Mouse (Mus musculus): ENCODE measurements around the gene Olfr1347.
"Not testable (repeated sequence)": the region's sequence is repeated elsewhere in the genome, so short reads cannot be mapped to it uniquely, and the experiment has no call there.

Olfr1347 gene

DNA sequence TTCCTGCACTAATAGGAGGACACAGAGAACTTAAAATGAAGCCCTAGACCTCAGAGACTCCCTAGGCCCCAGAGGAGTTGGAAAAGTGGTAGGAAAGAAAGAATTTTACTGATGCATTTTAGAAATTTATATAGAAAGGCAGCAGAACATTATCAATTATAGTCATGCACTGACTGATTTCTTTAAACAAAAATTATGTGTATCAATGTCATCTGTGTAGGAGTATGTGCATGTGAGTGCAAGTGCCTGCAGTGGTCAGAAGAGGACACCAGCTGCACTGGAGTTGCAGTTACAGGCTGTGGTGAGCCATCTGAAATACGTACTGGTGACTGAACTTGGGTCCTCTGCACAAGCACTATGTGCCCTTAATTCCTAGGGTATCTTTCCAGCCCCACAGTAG is at the start of gene Olfr1347:
Gene Olfr1347, minus strand, starts transcription at position 101 of the 400 bp plus-strand sequence.
- no peak for DNase-seq (ENCODE audit: low spot score)

DNA sequence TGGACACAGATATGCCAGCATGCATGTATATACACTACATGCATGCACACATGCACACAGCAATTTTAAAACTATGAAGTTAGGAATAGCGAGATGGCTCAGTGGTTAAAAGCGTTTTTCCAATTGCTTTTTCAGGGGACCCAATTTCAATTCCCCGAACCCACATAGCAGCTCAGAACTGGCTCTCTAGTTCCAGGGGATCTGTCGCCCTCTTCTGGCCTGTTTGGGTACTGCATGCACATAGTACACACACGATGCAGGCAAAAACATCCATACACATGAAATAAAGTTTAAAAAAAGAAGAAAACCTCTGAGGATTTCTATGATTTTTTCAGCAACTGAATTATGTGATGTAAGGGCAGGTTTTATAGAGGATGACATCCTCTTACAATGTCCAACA is 26.6 kb upstream of the Olfr1347 start:
- no peak for DNase-seq (ENCODE audit: low spot score)

DNA sequence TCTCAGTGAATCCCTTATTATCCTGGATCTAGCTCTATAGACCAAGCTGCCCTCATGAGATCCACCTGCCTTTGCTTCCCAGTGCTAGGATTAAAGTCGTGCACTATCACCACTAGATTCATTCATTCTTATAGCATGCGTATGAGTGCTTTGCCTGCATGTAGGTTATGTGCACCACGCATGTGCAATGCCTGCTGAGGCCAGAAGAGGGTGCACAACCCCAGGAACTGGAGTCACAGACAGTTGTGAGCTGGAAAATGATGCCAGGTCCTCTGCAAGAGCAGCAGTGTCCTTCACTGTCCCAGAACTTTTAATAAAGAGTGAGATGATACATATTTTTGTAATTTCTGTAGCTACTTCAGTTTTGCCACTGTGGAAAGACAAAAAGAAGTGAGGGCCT is 25.4 kb upstream of the Olfr1347 start:
- DNase-seq (ENCODE audit: low spot score), result no peak

DNA sequence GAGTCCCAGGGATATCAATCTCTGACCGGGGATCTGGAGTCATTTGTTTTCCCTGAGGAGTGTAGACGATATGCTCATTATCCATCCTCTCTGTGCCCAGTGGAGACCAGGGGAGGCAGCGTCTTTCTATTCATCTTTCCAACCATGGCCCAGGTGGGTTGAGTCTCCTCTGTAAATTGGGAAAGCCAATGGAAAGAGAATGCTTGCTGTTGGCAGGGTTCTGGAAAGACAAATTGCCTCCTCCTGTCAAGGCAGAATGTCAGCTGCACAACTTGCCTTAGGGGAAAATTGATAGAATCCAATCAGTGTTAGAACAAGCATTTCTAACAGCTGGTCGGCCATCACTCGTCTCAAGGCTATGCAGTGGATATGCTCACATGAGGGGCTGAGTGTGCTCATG is 23.3 kb upstream of the Olfr1347 start, which contains the start of gene Olfr1349:
Gene Olfr1349, minus strand, starts transcription at position 101 of the 400 bp plus-strand sequence.
- DNase-seq (ENCODE audit: low spot score), result no peak

DNA sequence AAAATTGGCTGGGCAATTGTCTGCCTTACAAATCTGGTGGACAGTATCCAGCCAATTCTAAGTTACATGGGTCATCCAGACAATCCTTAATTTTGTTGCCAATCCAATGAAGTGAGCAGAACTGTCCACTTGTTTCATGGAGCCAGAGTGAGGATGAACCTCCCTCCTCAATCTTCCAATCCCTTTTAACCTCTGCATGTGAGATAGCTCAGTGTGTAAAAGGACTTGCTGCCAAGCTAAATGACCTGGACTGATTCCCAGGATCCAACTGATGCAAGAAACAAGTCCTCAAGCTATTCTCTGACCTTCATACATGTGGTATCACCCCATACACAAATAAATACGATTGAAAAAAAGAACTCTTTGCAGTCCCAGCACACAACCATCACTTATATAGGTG is 22.1 kb upstream of the Olfr1347 start:
- no peak for DNase-seq (ENCODE audit: low spot score)

DNA sequence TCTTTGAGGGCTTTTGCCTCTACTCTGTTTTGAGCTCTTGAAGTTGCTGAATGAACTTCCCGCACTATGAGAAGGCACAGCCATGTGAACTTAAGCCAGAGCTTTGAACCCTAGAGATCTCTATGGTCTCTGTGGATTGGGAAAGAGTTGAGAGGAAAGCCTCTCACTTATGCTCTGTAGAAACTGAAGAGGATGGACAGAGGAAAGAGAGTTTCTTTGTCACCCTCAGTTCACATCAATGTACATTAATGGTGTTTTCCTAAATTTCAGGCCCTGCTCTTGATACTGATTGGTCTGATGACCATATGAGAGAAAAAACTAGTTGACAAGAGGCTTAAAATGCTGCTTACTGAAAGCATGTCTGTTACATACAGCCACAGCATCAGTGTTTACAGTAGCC is 9.1 kb upstream of the Olfr1347 start, which contains the start of gene Olfr1348:
Gene Olfr1348, minus strand, starts transcription at position 101 of the 400 bp plus-strand sequence.
- DNase-seq (ENCODE audit: low spot score), result no peak

DNA sequence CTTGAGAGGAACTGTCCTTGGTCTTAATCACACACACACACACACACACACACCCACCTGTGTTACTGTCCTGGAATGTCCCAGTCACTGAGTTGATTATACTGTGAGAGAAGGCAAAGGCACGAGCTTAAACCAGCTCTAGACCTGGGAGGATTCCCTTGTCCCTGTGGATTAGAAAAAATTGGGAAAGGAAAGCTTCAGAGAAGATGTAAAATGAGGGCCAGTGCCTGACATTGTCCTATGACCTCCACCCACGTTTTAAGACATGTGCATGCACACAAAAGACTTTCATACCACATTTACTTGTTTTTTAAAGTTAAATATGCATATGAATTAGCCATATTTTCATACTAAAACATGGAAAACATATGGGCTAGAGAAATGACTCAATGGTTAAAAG is 12.7 kb downstream of the Olfr1347 start, which contains the start of gene Olfr5:
Gene Olfr5, minus strand, starts transcription at position 101 of the 400 bp plus-strand sequence.
- DNase-seq (ENCODE audit: low spot score), result no peak

DNA sequence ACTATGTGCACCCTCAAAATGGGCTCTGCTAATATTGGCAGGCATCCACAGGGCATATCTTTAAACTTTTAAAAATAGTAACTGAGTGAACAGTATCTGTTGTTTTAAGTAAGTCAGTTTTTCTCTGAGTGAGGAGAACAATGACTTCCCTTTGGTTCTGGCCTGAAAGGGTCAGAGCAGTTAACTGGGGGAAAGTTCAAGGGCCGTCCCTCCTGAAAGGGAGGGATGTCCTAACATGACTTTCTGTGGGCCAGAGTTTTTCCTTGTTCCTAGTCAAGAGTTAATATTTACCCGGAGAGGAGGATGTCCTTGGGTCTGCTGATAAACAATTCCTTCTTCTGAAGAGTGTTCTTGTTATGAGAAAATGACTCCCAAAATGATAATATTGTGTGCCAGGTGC is 21.9 kb downstream of the Olfr1347 start:
- DNase-seq (ENCODE audit: low spot score), result not testable (repeated sequence)

DNA sequence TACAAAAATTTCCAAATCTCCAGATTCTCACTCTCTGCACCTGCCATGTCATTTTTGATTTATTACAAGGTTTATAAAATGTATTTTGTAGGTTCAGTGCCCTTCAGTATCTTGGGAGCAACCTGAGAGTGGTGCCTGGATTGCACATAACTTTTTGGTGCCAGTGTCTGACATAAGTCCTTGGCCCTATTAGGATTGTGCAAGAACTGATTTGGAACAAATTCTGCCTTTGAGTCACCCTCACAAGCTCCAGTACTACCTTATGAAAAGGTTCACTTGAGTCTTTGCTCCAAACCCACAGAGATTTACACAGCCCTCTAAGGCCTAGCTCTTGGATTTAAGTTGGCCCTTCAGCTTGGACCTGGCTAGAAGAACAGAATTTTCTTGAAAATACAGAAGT is 32.6 kb downstream of the Olfr1347 start, which contains the start of gene Olfr1346:
Gene Olfr1346, plus strand, starts transcription at position 151 of the 400 bp plus-strand sequence.
- no peak for DNase-seq (ENCODE audit: low spot score)

DNA sequence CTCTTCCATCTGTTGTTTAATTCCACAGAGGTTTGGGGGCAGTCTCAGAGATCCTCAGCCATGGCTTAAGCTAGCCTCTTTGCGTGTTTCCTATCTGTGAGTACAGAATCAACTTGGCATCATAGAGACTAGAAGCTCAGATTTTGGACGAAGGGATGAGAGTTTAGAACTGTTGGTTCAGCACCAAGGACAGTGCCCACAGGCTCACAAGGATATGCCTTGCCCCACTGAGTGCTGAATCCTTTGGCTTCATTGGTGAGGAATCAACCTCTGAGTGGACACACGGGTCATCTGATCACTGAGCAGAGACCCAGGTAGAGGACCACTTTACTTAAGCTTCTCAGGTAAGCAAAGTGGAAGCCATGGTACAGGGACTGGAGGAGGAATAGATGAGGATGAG is 43.2 kb downstream of the Olfr1347 start:
- DNase-seq (ENCODE audit: low spot score), result no peak

DNA sequence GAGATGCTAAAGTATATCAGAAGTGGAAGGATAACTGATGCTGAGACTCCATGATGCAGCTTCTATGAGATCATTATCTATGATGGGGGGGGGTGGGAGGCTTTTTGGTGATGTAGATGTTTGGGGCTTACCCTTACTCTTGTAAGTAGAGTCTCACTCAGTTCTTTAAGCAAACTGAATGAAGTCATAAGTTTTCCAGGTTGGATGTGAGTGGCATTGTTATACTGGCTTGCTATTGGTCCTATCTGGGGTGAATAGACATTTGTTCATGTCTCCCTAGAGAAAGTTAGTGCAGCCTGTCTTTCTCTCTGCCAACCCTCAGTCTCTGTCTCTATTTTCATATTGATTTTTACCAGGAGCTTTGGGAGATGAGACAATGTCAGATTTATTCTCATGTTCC is 43.7 kb downstream of the Olfr1347 start, which contains the start of gene Olfr1336:
Gene Olfr1336, plus strand, starts transcription at position 301 of the 400 bp plus-strand sequence.
- DNase-seq (ENCODE audit: low spot score), result no peak

DNA sequence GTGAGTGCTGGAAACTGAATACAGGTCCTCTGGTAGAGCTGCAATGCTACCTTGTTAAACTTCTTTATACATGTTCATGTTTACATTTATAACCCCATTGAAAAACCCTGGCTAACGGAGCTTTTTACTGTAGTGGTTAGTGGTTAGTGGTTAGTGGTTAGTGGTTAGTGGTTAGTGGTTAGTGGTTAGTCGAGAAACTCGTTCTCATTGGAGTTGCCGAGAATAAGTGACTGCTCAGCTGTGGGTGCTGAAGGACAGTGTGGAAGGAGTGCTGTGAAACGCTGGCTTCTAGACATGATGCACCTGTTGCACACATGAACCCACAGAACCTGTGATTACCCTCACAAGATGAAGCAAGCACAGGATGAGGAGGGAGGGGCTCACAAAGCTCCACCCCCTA is 51.8 kb downstream of the Olfr1347 start:
- DNase-seq (ENCODE audit: low spot score), result no peak

DNA sequence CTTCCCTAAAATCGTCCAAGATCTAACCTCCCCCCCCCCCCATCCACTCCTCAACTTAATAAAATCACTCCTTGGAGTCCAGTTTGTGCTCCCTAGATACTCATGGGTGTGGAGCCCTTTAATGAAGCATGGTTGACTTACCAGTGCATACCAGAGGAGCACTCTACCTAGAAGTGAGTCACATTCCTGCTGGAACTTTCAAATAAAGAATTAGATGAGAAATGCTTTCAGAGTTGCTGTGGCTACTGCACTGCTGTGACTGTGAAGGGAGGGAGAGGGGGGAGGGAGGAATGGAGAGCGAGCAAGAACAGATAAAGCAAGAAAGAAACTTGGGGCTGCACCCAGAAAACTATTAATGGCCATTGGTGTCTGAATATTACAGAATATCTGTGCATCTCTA is 58.4 kb downstream of the Olfr1347 start:
- DNase-seq (ENCODE audit: low spot score), result no peak

DNA sequence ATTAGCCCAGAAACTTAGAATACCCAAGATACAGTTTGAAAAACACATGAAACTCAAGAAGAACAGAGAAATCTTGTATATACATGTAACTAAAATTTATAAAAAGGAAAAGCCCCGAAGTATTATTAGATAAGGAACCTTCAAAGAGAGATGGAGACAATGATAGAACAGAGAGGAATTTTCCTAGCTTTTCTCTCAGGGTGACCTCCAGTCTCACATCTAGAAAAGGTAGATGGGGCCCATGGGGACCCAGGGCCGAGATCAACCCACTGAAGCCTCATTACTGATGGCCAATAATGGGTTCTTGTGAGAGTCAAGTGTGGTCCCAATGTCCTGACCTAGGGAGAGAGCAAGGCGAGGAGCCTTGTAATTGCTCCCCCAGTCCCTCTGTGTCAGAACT is 61.2 kb downstream of the Olfr1347 start, which contains the start of gene Olfr1344:
Gene Olfr1344, plus strand, starts transcription at position 301 of the 400 bp plus-strand sequence.
- DNase-seq (ENCODE audit: low spot score), result no peak

All from layer of hippocampus, adult 9-10 months (tissue).